18 mouse cellular contexts compared by ENCODE assay signal in genomic region chr2:157087536-157088317, GRCm38 (mm10). TPM values are rescaled to one million over a fixed set of nuclear protein-coding genes. Genes with fewer than 3 reads are reported as not detected.
DNase-seq lines count a peak whose midpoint lies in the region; ATAC-seq and TF ChIP-seq lines count a peak whose summit lies in the region.
"Had no signal": no experiment of that assay in that cellular context is flagged by ENCODE, and none has a peak within 500 bp of the region (broad histone marks: within the 10 kb centered on the region; RNA-seq: fewer than 3 reads in every experiment).

No protein-coding gene starts in this region.

- H3K4me2 ChIP-seq in liver, embryonic 16.5 days (ENCODE audit: low read depth, low read length): no peak overlapping the region

- H3K4me1 ChIP-seq in cerebellum, adult 2 months (ENCODE audit: control insufficient read depth, insufficient read depth, low read length): peaks cover 8% of the 10 kb centered on the region
- peaks cover 27% of the 10 kb centered on the region for H3K4me1 ChIP-seq in embryonic facial prominence, embryonic 10.5 days
- no peaks in the 10 kb centered on the region; the same call in 1 of the 2 replicates for H3K4me1 ChIP-seq in liver, embryonic 16.5 days (ENCODE audit: control insufficient read depth, low read depth, low read length)
- no peaks in the 10 kb centered on the region for H3K4me1 ChIP-seq in kidney, adult 2 months (ENCODE audit: control insufficient read depth, insufficient read depth, low read length)

- intact Hi-C loops in left cerebral cortex, postnatal 10 days (cut with DNase I): no loop called here

- H3K9me3 ChIP-seq in embryonic facial prominence, embryonic 10.5 days: no peaks in the 10 kb centered on the region
- no peaks in the 10 kb centered on the region for H3K9me3 ChIP-seq in liver, embryonic 16.5 days (replicated peaks; ENCODE audit: control insufficient read depth, low read length)

- no peak overlapping the region for H3K27ac ChIP-seq in cerebellum, adult 2 months (ENCODE audit: insufficient read depth, low read length)
- H3K27ac ChIP-seq in embryonic facial prominence, embryonic 10.5 days (replicated peaks): peak overlapping the region; percentile 36; the same call in 1 of the 2 replicates
- H3K27ac ChIP-seq in liver, embryonic 16.5 days (ENCODE audit: low read length): no peak overlapping the region
- no peak overlapping the region for H3K27ac ChIP-seq in kidney, adult 2 months (ENCODE audit: insufficient read depth, low read depth, low read length)

- DNase-seq in cerebellum, postnatal 10 days: peak; percentile 2 to 9
- DNase-seq in cerebellum, adult 2 months: no peak
- peak; percentile 75 for DNase-seq in left cerebral cortex, adult 11 months (ENCODE audit: low spot score)
- no peak for DNase-seq in left cerebral cortex, postnatal 10 days (ENCODE audit: extremely low spot score in 1 of 2, low spot score in 2 of 2)
- DNase-seq in embryonic facial prominence, embryonic 10.5 days (ENCODE audit: low spot score): no peak
- no peak for DNase-seq in kidney, adult 2 months
- DNase-seq in lung, adult 18-20 months: no peak
- DNase-seq: cerebellum, adult 8-10 months; embryo, embryonic 11 days; heart, postnatal 36 days; layer of hippocampus, postnatal 36 days had no signal

- no peak for TF ChIP-seq CTCF in cerebellum, adult 2 months (IDR thresholded peaks at IDR 0.05; ENCODE audit: borderline replicate concordance, insufficient read depth, low read depth, low read length)
- TF ChIP-seq CTCF in kidney, adult 2 months (conservative IDR thresholded peaks at IDR 0.05; ENCODE audit: insufficient read depth, insufficient read length, low read depth, low read length): no peak

- peak; percentile 64 for ATAC-seq in liver, embryonic 16.5 days (ENCODE audit: low read depth)
- ATAC-seq: lung, postnatal 0 days; Patski had no signal

- no peaks in the 10 kb centered on the region for H3K36me3 ChIP-seq in embryonic facial prominence, embryonic 10.5 days (replicated peaks)
- no peaks in the 10 kb centered on the region for H3K36me3 ChIP-seq in liver, embryonic 16.5 days (ENCODE audit: control insufficient read depth, insufficient read depth)
- H3K36me3 ChIP-seq in kidney, adult 2 months (ENCODE audit: control insufficient read depth, insufficient read depth, low read length): no peaks in the 10 kb centered on the region

- H3K9ac ChIP-seq in liver, embryonic 16.5 days (ENCODE audit: low read depth, low read length): no peak overlapping the region

- H3K27me3 ChIP-seq in cerebellum, adult 2 months (ENCODE audit: control insufficient read depth, insufficient read depth, low read length): no peaks in the 10 kb centered on the region
- H3K27me3 ChIP-seq in embryonic facial prominence, embryonic 10.5 days (replicated peaks; ENCODE audit: low read depth, poor library complexity, severe bottlenecking): no peaks in the 10 kb centered on the region
- no peaks in the 10 kb centered on the region for H3K27me3 ChIP-seq in liver, embryonic 16.5 days (ENCODE audit: control insufficient read depth, insufficient read depth, low read depth, low read length)
- H3K27me3 ChIP-seq in kidney, adult 2 months (replicated peaks; ENCODE audit: control insufficient read depth, insufficient read depth, low read length): no peaks in the 10 kb centered on the region
- H3K27me3 ChIP-seq: Patski had no signal

- TF ChIP-seq POLR2A in cerebellum, adult 2 months (IDR thresholded peaks at IDR 0.05; ENCODE audit: borderline replicate concordance, insufficient read depth, low read length): no peak
- TF ChIP-seq POLR2A in kidney, adult 2 months (IDR thresholded peaks at IDR 0.05; ENCODE audit: low read depth, low read length): no peak

- H3K4me3 ChIP-seq in cerebellum, adult 2 months (replicated peaks; ENCODE audit: insufficient read depth, low read depth, low read length): no peak overlapping the region
- H3K4me3 ChIP-seq in embryonic facial prominence, embryonic 10.5 days: no peak overlapping the region
- H3K4me3 ChIP-seq in liver, embryonic 16.5 days (ENCODE audit: low read depth, low read length): no peak overlapping the region
- no peak overlapping the region for H3K4me3 ChIP-seq in kidney, adult 2 months (ENCODE audit: insufficient read depth, low read depth, low read length)

- 84% methylated on average over 14 of the region's 14 CpGs for WGBS in cerebellum, adult 2 months
- WGBS in embryonic facial prominence, embryonic 10.5 days: 77% methylated on average over 14 of the region's 14 CpGs
- WGBS in liver, embryonic 16.5 days (ENCODE audit: insufficient replicate concordance): 71% methylated on average over 14 of the region's 14 CpGs
- WGBS in kidney, adult 2 months: 89% methylated on average over 14 of the region's 14 CpGs

RNA-seq across cellular contexts. Expression of gene Tldc2, which starts 0.9 kb away (rescaled TPM):
- 6.0 and 7.1 TPM in 2 replicates for polyA plus RNA-seq in cerebellum, adult 2 months (2012; rRNA removed)
- total RNA-seq in left cerebral cortex, postnatal 10 days (2021): not detected
- not detected in 2 replicates for polyA plus RNA-seq in embryonic facial prominence, embryonic 10.5 days (2016; fragmentation: Nextera tagmentation; extraction: Ambion mirVana)
- not detected in 2 replicates for polyA plus RNA-seq in liver, embryonic 16.5 days (2015; fragmentation: Nextera tagmentation; extraction: Ambion mirVana)
- polyA plus RNA-seq in kidney, adult 2 months (2012; rRNA removed): 11.3 and 12.2 TPM in 2 replicates
- total RNA-seq: gastrocnemius, adult 18-20 months; heart, postnatal 36 days; layer of hippocampus, postnatal 36 days; neutrophil, adult 5-6 weeks had no signal
- polyA plus RNA-seq: brain, embryonic 14.5 days; intestine, embryonic 14.5 days; lung, postnatal 0 days had no signal

RNA-seq across cellular contexts. Expression of gene Soga1, which starts 8.7 kb away (rescaled TPM):
- polyA plus RNA-seq in cerebellum, adult 2 months (2012; rRNA removed): 38.3 and 50.1 TPM in 2 replicates
- 10 to 100 TPM; 61.2 to 61.4 TPM for total RNA-seq in left cerebral cortex, postnatal 10 days (2021)
- polyA plus RNA-seq in embryonic facial prominence, embryonic 10.5 days (2016; fragmentation: Nextera tagmentation; extraction: Ambion mirVana): 4.5 and 4.7 TPM in 2 replicates
- polyA plus RNA-seq in liver, embryonic 16.5 days (2015; fragmentation: Nextera tagmentation; extraction: Ambion mirVana): 1.4 and 1.8 TPM in 2 replicates
- 5.3 and 5.4 TPM in 2 replicates for polyA plus RNA-seq in kidney, adult 2 months (2012; rRNA removed)

RNA-seq across cellular contexts. Expression of gene Samhd1, which starts 47.3 kb away (rescaled TPM):
- polyA plus RNA-seq in cerebellum, adult 2 months (2012; rRNA removed): 22.4 and 22.6 TPM in 2 replicates
- 10 to 100 TPM; 16.7 to 17.4 TPM for total RNA-seq in left cerebral cortex, postnatal 10 days (2021)
- 26.7 and 27.8 TPM in 2 replicates for polyA plus RNA-seq in embryonic facial prominence, embryonic 10.5 days (2016; fragmentation: Nextera tagmentation; extraction: Ambion mirVana)
- polyA plus RNA-seq in liver, embryonic 16.5 days (2015; fragmentation: Nextera tagmentation; extraction: Ambion mirVana): 14.9 and 16.3 TPM in 2 replicates
- 16.4 and 23.5 TPM in 2 replicates for polyA plus RNA-seq in kidney, adult 2 months (2012; rRNA removed)

Comparison
In these comparisons a context has a peak if more than half of its experiments do, and no peak if none do; other contexts are left out.
1. DNase-seq: peak in cerebellum, postnatal 10 days (2 of 2) and left cerebral cortex, adult 11 months (single experiment); none in cerebellum, adult 2 months (0 of 2), left cerebral cortex, postnatal 10 days (0 of 2), embryonic facial prominence, embryonic 10.5 days (single experiment), kidney, adult 2 months (single experiment) and lung, adult 18-20 months (0 of 2).